Mouse (Mus musculus): ENCODE results near the gene Nosip. TPM values are rescaled to one million over a fixed set of nuclear protein-coding genes. Genes with fewer than 3 reads are reported as not detected.

Gene Nosip
- polyA plus RNA-seq, 1 experiment from 2014 or later = 53.8 TPM

DNA sequence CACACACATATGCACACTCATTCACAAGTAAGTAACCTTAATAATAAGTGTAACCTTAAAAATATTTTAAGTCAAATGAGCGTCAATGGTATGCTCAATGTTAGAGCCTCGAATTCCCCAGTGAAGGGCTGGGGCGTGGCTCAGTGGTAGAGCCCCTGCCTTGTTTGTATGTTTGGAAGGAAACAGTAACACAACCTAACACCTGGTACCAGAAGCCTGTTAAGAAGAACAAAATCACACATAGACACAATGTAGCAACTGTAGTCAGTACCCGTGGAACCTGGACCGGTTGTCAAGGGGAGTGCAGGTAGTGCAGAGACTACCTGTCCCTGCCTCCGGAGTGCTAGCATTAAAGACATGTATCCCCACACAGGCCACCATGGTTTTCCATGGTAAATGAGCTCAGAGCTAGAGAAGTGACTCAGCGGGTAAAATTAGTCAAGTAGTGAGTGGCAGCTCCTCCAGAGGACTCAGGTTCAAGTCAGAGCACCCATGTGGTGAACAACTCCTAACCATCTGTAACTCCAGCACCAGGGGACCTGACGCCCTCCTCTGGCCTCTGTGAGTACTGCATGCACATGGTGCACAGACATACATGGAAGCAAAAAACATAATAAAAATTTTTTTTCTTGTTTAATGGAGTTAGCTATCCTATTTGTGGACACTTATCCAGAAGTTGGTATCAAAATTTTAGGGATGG lies 36.5 kb downstream of the Nosip start:
- H3K9ac ChIP-seq (ENCODE audit: low read length) = no peak overlapping the region

DNA sequence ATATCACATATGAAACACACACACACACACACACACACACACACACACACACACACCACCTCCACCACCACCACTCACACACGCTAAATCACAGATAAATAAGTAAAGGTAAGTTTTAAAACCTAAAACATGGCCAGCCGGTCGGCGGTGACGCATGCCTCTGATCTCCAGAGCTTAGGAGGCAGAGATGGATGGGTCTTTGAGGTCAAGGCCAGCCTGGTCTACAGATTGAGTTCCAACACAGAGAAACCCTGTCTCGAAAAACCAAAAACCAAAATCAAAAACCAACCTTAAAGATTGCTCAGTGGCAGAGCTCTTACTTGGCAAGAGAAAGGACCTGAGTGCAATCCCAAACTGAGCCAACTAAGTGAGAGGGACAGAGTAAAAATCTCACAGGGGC lies 37.8 kb downstream of the Nosip start:
- no peak for ATAC-seq (replicated peaks; ENCODE audit: extremely low read depth, insufficient read depth, low FRiP score)
- Histone ChIP-seq H3K4me3 (ENCODE audit: low read length) (no peak overlapping the region), H3K27me3 (ENCODE audit: control insufficient read depth, insufficient read depth, low read length) (no peaks in the 10 kb centered on the region), H3K9ac (ENCODE audit: low read length) (no peak overlapping the region), H3K4me2 (ENCODE audit: low read depth, low read length) (no peak overlapping the region), H3K4me1 (ENCODE audit: control insufficient read depth, insufficient read depth, low read length) (peaks cover 16% of the 10 kb centered on the region), H3K27ac (ENCODE audit: low read length) (no peak overlapping the region), H3K9me3 (replicated peaks; ENCODE audit: control insufficient read depth, low read length) (no peaks in the 10 kb centered on the region), H3K36me3 (ENCODE audit: control insufficient read depth, insufficient read depth) (no peaks in the 10 kb centered on the region)
- whole genome bisulfite sequencing = 88% methylated on average over 6 of the region's 6 CpGs

More for the DNA sequence above, 36.5 kb downstream of the Nosip start:
- WGBS = 84% methylated on average over 8 of the region's 8 CpGs
- ATAC-seq (replicated peaks; ENCODE audit: extremely low read depth, insufficient read depth, low FRiP score) = no peak
- Histone ChIP-seq H3K27ac (ENCODE audit: low read length) (no peak overlapping the region), H3K4me3 (ENCODE audit: low read length) (no peak overlapping the region), H3K36me3 (ENCODE audit: control insufficient read depth, insufficient read depth) (no peaks in the 10 kb centered on the region), H3K9me3 (replicated peaks; ENCODE audit: control insufficient read depth, low read length) (no peaks in the 10 kb centered on the region), H3K4me2 (ENCODE audit: low read depth, low read length) (no peak overlapping the region), H3K4me1 (ENCODE audit: control insufficient read depth, insufficient read depth, low read length) (peaks cover 9% of the 10 kb centered on the region; the same call in 1 of the 2 replicates), H3K27me3 (ENCODE audit: control insufficient read depth, insufficient read depth, low read length) (no peaks in the 10 kb centered on the region)

DNA sequence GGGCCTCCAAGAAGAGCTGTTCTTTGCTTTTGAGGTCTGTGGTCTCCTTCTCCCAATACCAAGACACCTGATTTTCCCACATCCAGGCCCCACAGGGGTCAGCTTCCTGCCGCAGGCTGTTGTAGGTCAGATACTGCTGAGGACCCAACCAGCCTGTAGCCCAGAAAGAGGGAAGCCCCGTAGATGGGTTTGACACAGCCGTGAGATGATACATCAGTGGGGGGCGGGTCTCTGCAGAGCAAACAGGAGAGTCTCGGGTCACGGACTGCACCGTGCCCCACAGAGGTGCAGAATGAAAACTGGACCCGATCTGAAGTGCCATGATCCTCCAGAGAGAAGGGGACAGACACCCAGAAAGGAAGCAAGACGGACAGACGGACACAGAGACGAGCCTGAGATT lies 40.2 kb downstream of the Nosip start:
- peak overlapping the region; percentile 58 for H3K4me2 ChIP-seq (ENCODE audit: low read depth, low read length)
- WGBS = 80% methylated on average over 11 of the region's 11 CpGs
- no peaks in the 10 kb centered on the region for H3K9me3 ChIP-seq (replicated peaks; ENCODE audit: control insufficient read depth, low read length)
- H3K4me3 ChIP-seq (ENCODE audit: low read length) = peak overlapping the region; percentile 47
- no peak for ATAC-seq (replicated peaks; ENCODE audit: extremely low read depth, insufficient read depth, low FRiP score)
- H3K27me3 ChIP-seq (ENCODE audit: control insufficient read depth, insufficient read depth, low read length) = no peaks in the 10 kb centered on the region
- H3K4me1 ChIP-seq (ENCODE audit: control insufficient read depth, insufficient read depth, low read length) = peaks cover 16% of the 10 kb centered on the region
- H3K27ac ChIP-seq (ENCODE audit: low read length) = no peak overlapping the region
- no peaks in the 10 kb centered on the region for H3K36me3 ChIP-seq (ENCODE audit: control insufficient read depth, insufficient read depth)
- peak overlapping the region; percentile 73; the same call in 1 of the 2 replicates for H3K9ac ChIP-seq (ENCODE audit: low read length)

DNA sequence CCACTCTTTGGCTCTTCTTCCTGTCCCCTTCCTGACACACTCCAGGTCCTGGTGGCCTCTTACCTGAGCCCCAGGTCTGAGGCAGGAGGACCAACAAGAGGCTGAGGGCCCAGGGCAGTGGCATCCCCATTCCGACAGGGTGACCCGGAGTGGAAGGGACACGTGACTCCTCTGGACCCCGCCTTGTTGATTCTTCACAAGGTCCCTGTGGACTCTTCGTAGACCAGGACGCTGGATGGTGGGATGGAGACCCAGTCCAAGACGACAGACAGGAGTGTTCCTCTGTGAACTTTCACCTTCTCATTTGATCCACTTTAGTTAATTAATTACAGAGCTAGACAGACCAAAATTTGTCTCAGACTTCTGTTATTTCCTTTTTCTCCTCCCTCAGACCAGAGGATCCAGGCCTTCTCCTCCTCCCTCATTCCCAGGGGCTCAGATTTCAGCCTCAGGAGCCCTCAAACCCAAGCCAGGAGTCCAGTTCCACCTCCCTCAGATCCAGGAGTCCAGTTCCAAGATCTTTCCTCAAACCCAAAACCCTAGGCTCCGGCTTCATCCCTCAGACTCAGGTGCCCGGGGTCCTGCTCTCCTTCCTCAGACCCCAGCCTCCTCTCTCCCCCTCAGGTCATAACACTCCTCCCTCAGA lies 40.8 kb downstream of the Nosip start:
- ATAC-seq (replicated peaks; ENCODE audit: extremely low read depth, insufficient read depth, low FRiP score) = no peak
- H3K27ac ChIP-seq (ENCODE audit: low read length) = peak overlapping the region; percentile 89
- 70% methylated on average over 9 of the region's 9 CpGs for WGBS

DNA sequence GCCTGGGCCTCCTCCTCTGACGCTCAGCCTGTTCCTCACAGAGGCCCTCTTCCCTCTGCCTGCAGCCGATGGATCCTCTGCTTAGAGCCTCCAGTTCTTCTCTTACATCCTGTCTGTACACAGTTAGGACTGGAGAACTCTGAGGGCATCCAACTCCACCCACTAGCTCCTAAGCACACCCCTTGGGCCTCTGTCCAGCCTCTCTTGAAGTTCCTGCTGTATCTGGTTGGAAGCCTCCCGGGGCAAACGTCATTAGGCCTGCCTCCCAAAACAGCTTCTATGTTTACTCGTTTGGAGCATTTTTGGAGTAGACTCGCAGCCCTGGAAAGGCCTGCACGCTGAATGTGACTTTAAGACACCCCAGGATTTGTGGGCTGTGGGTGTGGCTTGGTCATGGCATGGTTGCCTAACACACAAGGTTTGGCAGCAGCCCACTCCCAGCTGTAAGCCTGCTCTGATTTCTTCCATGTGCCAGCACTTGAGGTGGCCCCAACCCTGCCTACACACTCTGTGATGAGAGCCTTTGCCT lies 41.5 kb downstream of the Nosip start, which contains the start of gene Fcgrt:
Fcgrt (minus strand) TSS at position 200 of the 529 bp plus-strand sequence.
- Histone ChIP-seq H3K9me3 (replicated peaks; ENCODE audit: control insufficient read depth, low read length) (no peaks in the 10 kb centered on the region), H3K9ac (ENCODE audit: low read length) (peak within 1 kb of the TSS; percentile 73), H3K4me3 (ENCODE audit: low read length) (peak within 1 kb of the TSS; percentile 47), H3K27ac (ENCODE audit: low read length) (peak within 1 kb of the TSS; percentile 89), H3K27me3 (ENCODE audit: control insufficient read depth, insufficient read depth, low read length) (no peaks in the 10 kb centered on the region), H3K4me1 (ENCODE audit: control insufficient read depth, insufficient read depth, low read length) (peaks cover 16% of the 10 kb centered on the region), H3K4me2 (ENCODE audit: low read depth, low read length) (peak within 1 kb of the TSS; percentile 58), H3K36me3 (ENCODE audit: control insufficient read depth, insufficient read depth) (no peaks in the 10 kb centered on the region)
- peak; percentile 97 for ATAC-seq (replicated peaks; ENCODE audit: extremely low read depth, insufficient read depth, low FRiP score)
- WGBS = 17% methylated on average over 7 of the region's 7 CpGs

More for the DNA sequence above, 40.8 kb downstream of the Nosip start:
- no peaks in the 10 kb centered on the region for H3K27me3 ChIP-seq (ENCODE audit: control insufficient read depth, insufficient read depth, low read length)
- H3K36me3 ChIP-seq (ENCODE audit: control insufficient read depth, insufficient read depth) = no peaks in the 10 kb centered on the region
- no peaks in the 10 kb centered on the region for H3K9me3 ChIP-seq (replicated peaks; ENCODE audit: control insufficient read depth, low read length)
- H3K4me2 ChIP-seq (ENCODE audit: low read depth, low read length) = peak overlapping the region; percentile 58
- peaks cover 16% of the 10 kb centered on the region for H3K4me1 ChIP-seq (ENCODE audit: control insufficient read depth, insufficient read depth, low read length)
- peak overlapping the region; percentile 47 for H3K4me3 ChIP-seq (ENCODE audit: low read length)
- H3K9ac ChIP-seq (ENCODE audit: low read length) = peak overlapping the region; percentile 73

DNA sequence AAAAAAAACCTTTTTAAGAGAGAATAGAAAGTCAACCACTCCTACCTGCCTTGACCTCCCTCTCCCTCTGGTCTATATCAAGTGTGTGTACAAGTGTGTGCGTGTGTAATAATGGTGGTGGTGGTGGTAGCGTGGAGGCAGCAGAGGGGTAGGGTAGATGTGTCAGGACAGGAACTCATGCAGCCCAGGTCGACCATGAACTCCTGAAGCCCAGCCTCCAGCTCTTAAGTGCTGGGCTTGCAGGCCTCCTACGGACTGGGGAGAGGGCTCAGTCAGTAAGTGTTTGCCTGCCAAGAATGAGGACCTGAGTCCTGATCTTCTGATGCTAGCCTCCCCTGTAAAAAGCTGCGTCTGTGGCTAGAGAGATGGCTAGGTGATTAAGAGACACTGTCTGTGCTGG lies 42.7 kb downstream of the Nosip start:
- no peak overlapping the region for H3K27ac ChIP-seq (ENCODE audit: low read length)
- peaks cover 16% of the 10 kb centered on the region for H3K4me1 ChIP-seq (ENCODE audit: control insufficient read depth, insufficient read depth, low read length)
- H3K4me2 ChIP-seq (ENCODE audit: low read depth, low read length) = no peak overlapping the region
- H3K4me3 ChIP-seq (ENCODE audit: low read length) = no peak overlapping the region
- no peak for ATAC-seq (replicated peaks; ENCODE audit: extremely low read depth, insufficient read depth, low FRiP score)
- 62% methylated on average over 5 of the region's 5 CpGs for WGBS
- no peaks in the 10 kb centered on the region for H3K36me3 ChIP-seq (ENCODE audit: control insufficient read depth, insufficient read depth)
- H3K27me3 ChIP-seq (ENCODE audit: control insufficient read depth, insufficient read depth, low read length) = no peaks in the 10 kb centered on the region
- H3K9me3 ChIP-seq (replicated peaks; ENCODE audit: control insufficient read depth, low read length) = no peaks in the 10 kb centered on the region
- no peak overlapping the region for H3K9ac ChIP-seq (ENCODE audit: low read length)

DNA sequence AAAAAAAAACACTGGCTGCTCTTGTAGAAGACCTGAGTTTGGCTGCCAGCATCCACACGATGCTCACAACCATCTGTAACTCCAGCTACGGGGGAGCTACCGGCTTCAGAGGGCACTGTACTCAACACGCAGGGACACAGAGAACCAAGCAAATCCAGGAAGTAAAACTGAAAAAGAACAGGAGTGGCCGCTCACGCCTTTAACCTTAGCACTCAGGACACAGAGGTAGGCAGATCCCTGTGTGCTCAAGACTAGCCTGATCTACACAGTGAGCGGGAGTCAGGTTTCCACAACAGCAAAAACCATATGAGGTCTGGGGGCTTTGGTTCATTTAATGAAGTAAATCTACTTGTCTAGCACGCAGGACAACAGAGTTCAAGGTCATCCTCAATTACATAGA lies 43.3 kb downstream of the Nosip start:
- ATAC-seq (replicated peaks; ENCODE audit: extremely low read depth, insufficient read depth, low FRiP score) = no peak
- H3K27ac ChIP-seq (ENCODE audit: low read length) = no peak overlapping the region
- H3K27me3 ChIP-seq (ENCODE audit: control insufficient read depth, insufficient read depth, low read length) = no peaks in the 10 kb centered on the region
- H3K4me2 ChIP-seq (ENCODE audit: low read depth, low read length) = no peak overlapping the region
- H3K4me1 ChIP-seq (ENCODE audit: control insufficient read depth, insufficient read depth, low read length) = peaks cover 16% of the 10 kb centered on the region
- H3K9ac ChIP-seq (ENCODE audit: low read length) = no peak overlapping the region
- no peaks in the 10 kb centered on the region for H3K9me3 ChIP-seq (replicated peaks; ENCODE audit: control insufficient read depth, low read length)
- 77% methylated on average over 8 of the region's 8 CpGs for WGBS
- no peaks in the 10 kb centered on the region for H3K36me3 ChIP-seq (ENCODE audit: control insufficient read depth, insufficient read depth)
- no peak overlapping the region for H3K4me3 ChIP-seq (ENCODE audit: low read length)

DNA sequence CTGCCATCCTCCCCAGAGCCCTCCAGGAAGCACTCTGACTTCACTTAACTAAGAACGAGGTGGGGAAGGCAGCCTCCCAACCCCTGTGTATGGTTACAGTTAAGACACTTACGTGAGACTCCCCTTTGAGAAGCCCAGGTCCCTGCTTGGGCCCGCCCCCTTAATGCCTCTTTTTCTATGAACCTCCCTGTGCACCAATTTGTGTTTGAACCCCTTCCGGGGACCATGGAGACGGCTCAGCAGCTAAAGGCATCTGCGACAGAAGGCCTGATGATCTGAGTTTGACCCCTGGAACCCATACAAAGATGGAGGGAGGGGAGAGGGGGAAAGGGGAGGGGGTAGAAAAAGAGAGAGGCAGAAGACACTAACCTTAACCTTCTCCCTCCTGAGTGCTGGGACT lies 44.2 kb downstream of the Nosip start:
- H3K27ac ChIP-seq (ENCODE audit: low read length) = no peak overlapping the region
- no peak overlapping the region for H3K9ac ChIP-seq (ENCODE audit: low read length)
- H3K4me3 ChIP-seq (ENCODE audit: low read length) = no peak overlapping the region
- no peak for ATAC-seq (replicated peaks; ENCODE audit: extremely low read depth, insufficient read depth, low FRiP score)
- H3K36me3 ChIP-seq (ENCODE audit: control insufficient read depth, insufficient read depth) = no peaks in the 10 kb centered on the region
- WGBS = 64% methylated on average over 6 of the region's 6 CpGs
- peaks cover 16% of the 10 kb centered on the region for H3K4me1 ChIP-seq (ENCODE audit: control insufficient read depth, insufficient read depth, low read length)
- no peaks in the 10 kb centered on the region for H3K27me3 ChIP-seq (ENCODE audit: control insufficient read depth, insufficient read depth, low read length)
- H3K9me3 ChIP-seq (replicated peaks; ENCODE audit: control insufficient read depth, low read length) = no peaks in the 10 kb centered on the region
- H3K4me2 ChIP-seq (ENCODE audit: low read depth, low read length) = no peak overlapping the region

DNA sequence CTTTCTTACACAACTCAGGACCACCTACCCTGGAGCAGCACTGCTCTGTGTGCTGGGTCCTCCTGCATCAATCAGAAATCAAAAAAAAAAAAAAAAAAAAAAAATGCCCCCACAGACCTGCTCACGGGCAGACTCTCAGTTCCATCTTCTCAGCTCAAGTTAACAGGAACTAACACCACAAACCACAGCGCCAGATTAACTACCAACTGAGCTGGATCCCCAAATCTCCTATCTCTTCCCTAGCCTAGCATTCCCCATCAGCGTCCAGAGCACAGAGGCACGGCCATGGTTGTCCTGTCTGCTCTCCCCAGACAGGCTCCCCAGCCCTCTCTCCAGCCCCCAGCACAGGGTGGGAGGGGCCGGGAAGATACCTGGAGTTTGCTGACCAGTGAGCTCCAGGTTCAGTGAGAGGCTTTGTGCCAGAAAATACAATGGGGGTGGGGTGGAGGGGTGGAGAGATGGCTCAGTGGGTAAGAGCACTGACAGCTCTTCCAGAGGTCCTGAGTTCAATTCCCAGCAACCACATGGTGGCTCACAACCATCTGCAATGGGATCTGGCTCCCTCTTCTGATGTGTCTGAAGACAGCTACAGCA lies 44.9 kb downstream of the Nosip start:
- WGBS = 53% methylated on average over 5 of the region's 5 CpGs

More for the DNA sequence above, 44.9 kb downstream of the Nosip start:
- no peaks in the 10 kb centered on the region for H3K27me3 ChIP-seq (ENCODE audit: control insufficient read depth, insufficient read depth, low read length)
- H3K9me3 ChIP-seq (replicated peaks; ENCODE audit: control insufficient read depth, low read length) = no peaks in the 10 kb centered on the region
- H3K4me2 ChIP-seq (ENCODE audit: low read depth, low read length) = no peak overlapping the region
- ATAC-seq (replicated peaks; ENCODE audit: extremely low read depth, insufficient read depth, low FRiP score) = no peak
- no peak overlapping the region for H3K27ac ChIP-seq (ENCODE audit: low read length)
- H3K4me3 ChIP-seq (ENCODE audit: low read length) = no peak overlapping the region
- H3K9ac ChIP-seq (ENCODE audit: low read length) = no peak overlapping the region
- peaks cover 16% of the 10 kb centered on the region for H3K4me1 ChIP-seq (ENCODE audit: control insufficient read depth, insufficient read depth, low read length)
- no peaks in the 10 kb centered on the region for H3K36me3 ChIP-seq (ENCODE audit: control insufficient read depth, insufficient read depth)

Measured in heart, embryonic 16.5 days (tissue).